Mouse (Mus musculus) E14TG2a.4 (cell line): ENCODE data around the gene Vps13c.

ENCODE experiments used
- H3K27me3 ChIP-seq: 2 replicates; pipeline ENCODE4 v1.6.1; 2014; ENCODE audit warnings: low read length, control low read depth; ENCODE audit not compliant: insufficient read depth
- H3K36me3 ChIP-seq: 2 replicates; pipeline ENCODE4 v1.6.1; 2014; ENCODE audit warnings: low read length, control low read depth; ENCODE audit not compliant: insufficient read depth
- H3K4me1 ChIP-seq: replicated peaks from 2 replicates; pipeline ENCODE4 v1.6.1; 2014; ENCODE audit warnings: low read depth, low read length, control low read depth
- H3K4me3 ChIP-seq: replicated peaks from 2 replicates; pipeline ENCODE4 v1.5.1; 2014; ENCODE audit warnings: mild to moderate bottlenecking, low read length
- H3K9me3 ChIP-seq: 2 replicates; pipeline ENCODE4 v1.6.1; 2014; ENCODE audit warnings: low read length, control low read depth
- CTCF ChIP-seq: conservative IDR thresholded peaks from 2 replicates; pipeline ENCODE4 v1.5.1; 2014; ENCODE audit warnings: low read length
- NANOG ChIP-seq: IDR thresholded peaks from 2 replicates; pipeline ENCODE4 v1.6.1; 2014; ENCODE audit warnings: borderline replicate concordance, low read length, mixed read lengths
- POU5F1 ChIP-seq: IDR thresholded peaks from 2 replicates; pipeline ENCODE4 v1.6.1; 2014; ENCODE audit warnings: low read length, borderline replicate concordance

The Vps13c gene

GRCm38 (mm10) chr9:67973451-67973850 is 133.3 kb downstream of the Vps13c start:
- Histone ChIP-seq H3K4me1 (no peaks in the 10 kb centered on the region), H3K9me3 (no peaks in the 10 kb centered on the region), H3K4me3 (no peak overlapping the region), H3K27me3 (no peaks in the 10 kb centered on the region), H3K36me3 (peaks cover 29% of the 10 kb centered on the region)
- peak; percentile 96 for TF ChIP-seq CTCF
- TF ChIP-seq NANOG, result no peak
- no peak for TF ChIP-seq POU5F1

GRCm38 (mm10) chr9:67975491-67975890 is 135.3 kb downstream of the Vps13c start:
- Histone ChIP-seq H3K4me3 (no peak overlapping the region), H3K36me3 (peaks cover 19% of the 10 kb centered on the region), H3K4me1 (no peaks in the 10 kb centered on the region), H3K9me3 (no peaks in the 10 kb centered on the region), H3K27me3 (no peaks in the 10 kb centered on the region)
- TF ChIP-seq NANOG, result no peak
- no peak for TF ChIP-seq POU5F1

GRCm38 (mm10) chr9:68006566-68006965 is 166.4 kb downstream of the Vps13c start:
- Histone ChIP-seq H3K4me1 (no peaks in the 10 kb centered on the region), H3K9me3 (peaks cover 30% of the 10 kb centered on the region), H3K4me3 (no peak overlapping the region), H3K36me3 (no peaks in the 10 kb centered on the region), H3K27me3 (no peaks in the 10 kb centered on the region)
- TF ChIP-seq NANOG, result no peak
- TF ChIP-seq CTCF, result no peak
- no peak for TF ChIP-seq POU5F1

GRCm38 (mm10) chr9:68014991-68015396 is 174.8 kb downstream of the Vps13c start:
- H3K9me3 ChIP-seq, result no peaks in the 10 kb centered on the region
- H3K36me3 ChIP-seq, result no peaks in the 10 kb centered on the region
- H3K27me3 ChIP-seq, result 0 out of 2 replicates have a peak, but pooled peaks cover 4% of the 10 kb centered on the region
- no peak overlapping the region for H3K4me3 ChIP-seq
- TF ChIP-seq CTCF, result peak; percentile 91
- TF ChIP-seq NANOG, result no peak
- TF ChIP-seq POU5F1, result no peak
- no peaks in the 10 kb centered on the region for H3K4me1 ChIP-seq

- Histone ChIP-seq H3K4me1 (no peaks in the 10 kb centered on the region), H3K4me3 (no peak overlapping the region), H3K36me3 (no peaks in the 10 kb centered on the region), H3K27me3 (0 out of 2 replicates have a peak, but pooled peaks cover 4% of the 10 kb centered on the region), H3K9me3 (no peaks in the 10 kb centered on the region)
- peak; percentile 28; the same call in 1 of the 2 replicates for TF ChIP-seq CTCF
- TF ChIP-seq POU5F1, result no peak
These were observed 176.2 kb downstream of the Vps13c start for GRCm38 (mm10) chr9:68016255-68016954.

- 0 out of 2 replicates have a peak, but pooled peaks cover 4% of the 10 kb centered on the region for H3K27me3 ChIP-seq
- no peaks in the 10 kb centered on the region for H3K9me3 ChIP-seq
- H3K36me3 ChIP-seq, result no peaks in the 10 kb centered on the region
- TF ChIP-seq POU5F1 (no peak), NANOG (no peak), CTCF (no peak)
- no peaks in the 10 kb centered on the region for H3K4me1 ChIP-seq
- no peak overlapping the region for H3K4me3 ChIP-seq
These were observed 180.7 kb downstream of the Vps13c start for GRCm38 (mm10) chr9:68020776-68021365.

- TF ChIP-seq NANOG (no peak), CTCF (no peak), POU5F1 (no peak)
These were observed 182.3 kb downstream of the Vps13c start for GRCm38 (mm10) chr9:68022311-68023043.

GRCm38 (mm10) chr9:68028631-68029030 is 188.4 kb downstream of the Vps13c start:
- H3K4me1 ChIP-seq, result no peaks in the 10 kb centered on the region
- no peak overlapping the region for H3K4me3 ChIP-seq
- no peaks in the 10 kb centered on the region for H3K27me3 ChIP-seq
- no peaks in the 10 kb centered on the region for H3K36me3 ChIP-seq
- H3K9me3 ChIP-seq, result no peaks in the 10 kb centered on the region
- TF ChIP-seq CTCF, result no peak
- no peak for TF ChIP-seq NANOG
- no peak for TF ChIP-seq POU5F1

More at GRCm38 (mm10) chr9:68022311-68023043, 182.3 kb downstream of the Vps13c start:
- Histone ChIP-seq H3K27me3 (0 out of 2 replicates have a peak, but pooled peaks cover 2% of the 10 kb centered on the region), H3K9me3 (no peaks in the 10 kb centered on the region), H3K4me3 (no peak overlapping the region), H3K36me3 (no peaks in the 10 kb centered on the region), H3K4me1 (no peaks in the 10 kb centered on the region)
